Mouse (Mus musculus) ES-E14 (cell line): ENCODE measurements at regions not wholly inside any gene's neighbourhood (a gene's known extent, or its start where the extent isn't known, plus 50 kb on each side); places are given as distances from the start of the nearest gene placed in this dataset.

Experiments
- CHD2 ChIP-seq: IDR thresholded peaks from 2 replicates; pipeline ENCODE4 v1.6.1; 2014; ENCODE audit warnings: mild to moderate bottlenecking, low read depth, low read length, inconsistent platforms
- HCFC1 ChIP-seq: IDR thresholded peaks from 2 replicates; pipeline ENCODE4 v1.6.1; 2012; ENCODE audit warnings: low read length, inconsistent platforms, borderline replicate concordance; ENCODE audit not compliant: insufficient read depth

DNA sequence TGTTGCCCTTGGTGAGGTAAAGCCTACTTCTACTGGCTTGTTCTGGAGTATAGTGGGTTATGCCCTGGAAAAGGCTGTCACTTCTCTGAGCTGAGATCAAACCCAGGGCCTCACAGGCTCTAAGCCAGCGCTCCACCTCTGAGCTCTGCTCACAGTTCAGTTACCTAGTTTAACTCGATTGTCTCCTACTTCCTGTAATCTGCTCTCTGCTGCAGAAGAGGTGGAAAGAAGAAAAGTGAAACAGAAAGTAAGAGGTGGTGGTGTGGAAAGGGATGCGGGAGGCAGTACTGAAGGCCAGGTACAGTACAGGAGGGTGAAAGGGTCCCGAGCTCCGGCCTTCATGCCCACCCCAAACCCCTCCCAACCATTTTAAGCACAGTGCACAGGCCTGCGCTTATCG lies 455.7 kb downstream of the Zfp704 start:
- TF ChIP-seq HCFC1 (no peak), CHD2 (no peak)
